Mouse (Mus musculus) CD4-positive, CD25-positive, alpha-beta regulatory T cell, adult 4 months (primary cell): ENCODE results near the gene Rasip1. TPM values are rescaled to one million over a fixed set of nuclear protein-coding genes. Genes with fewer than 3 reads are reported as not detected.
"Not testable (repeated sequence)": the region's sequence is repeated elsewhere in the genome, so short reads cannot be mapped to it uniquely, and the experiment has no call there.

Experiments used
- ATAC-seq: one replicate; pipeline ENCODE4 v1.8.0; 2017
- polyA plus RNA-seq, 2 experiments: library from polyadenylated mRNA; unstranded; fragments of 100-300 nt; shearing (Covaris generic); gene quantifications; one replicate each; pipeline ENCODE4 v1.2.1; 2017

The Rasip1 gene
- polyA plus RNA-seq, 2 experiments from 2014 or later, result 0.20 TPM; not detected in 1

DNA sequence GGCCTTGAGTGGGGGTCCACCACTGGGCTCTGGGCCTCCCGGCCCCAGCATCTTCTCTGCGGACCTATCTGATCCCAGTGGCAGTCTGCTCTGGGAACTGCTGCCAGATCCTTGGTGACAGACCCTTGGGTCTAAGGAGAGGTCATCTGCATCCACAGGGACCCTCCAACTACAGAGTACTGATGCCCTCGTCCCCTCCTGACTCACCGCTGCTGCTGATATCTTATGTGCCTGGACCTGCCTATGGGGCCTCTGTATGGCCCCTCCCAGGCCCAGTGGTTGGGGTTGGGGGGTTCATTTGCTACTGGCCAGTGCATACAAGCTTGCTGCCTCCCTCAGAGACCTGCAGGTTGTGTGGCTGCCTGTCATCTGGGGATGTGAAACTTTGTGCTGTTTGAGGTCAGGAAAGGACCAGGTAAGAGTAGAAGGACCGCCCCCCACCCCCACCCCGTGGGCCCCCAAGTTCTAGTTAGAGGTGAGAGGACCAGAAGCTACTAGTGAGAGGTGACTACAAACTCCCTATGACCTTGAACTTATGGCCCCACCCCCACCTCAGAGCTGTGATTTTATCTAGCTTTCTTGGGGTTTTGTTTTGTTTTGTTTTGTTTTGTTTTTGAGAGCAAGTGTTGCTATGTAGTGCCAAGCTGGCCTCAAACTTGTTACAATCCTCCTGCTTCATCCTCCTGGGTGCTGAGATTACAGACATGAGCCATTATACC lies 17.7 kb downstream of the Rasip1 start:
- no peak for ATAC-seq

DNA sequence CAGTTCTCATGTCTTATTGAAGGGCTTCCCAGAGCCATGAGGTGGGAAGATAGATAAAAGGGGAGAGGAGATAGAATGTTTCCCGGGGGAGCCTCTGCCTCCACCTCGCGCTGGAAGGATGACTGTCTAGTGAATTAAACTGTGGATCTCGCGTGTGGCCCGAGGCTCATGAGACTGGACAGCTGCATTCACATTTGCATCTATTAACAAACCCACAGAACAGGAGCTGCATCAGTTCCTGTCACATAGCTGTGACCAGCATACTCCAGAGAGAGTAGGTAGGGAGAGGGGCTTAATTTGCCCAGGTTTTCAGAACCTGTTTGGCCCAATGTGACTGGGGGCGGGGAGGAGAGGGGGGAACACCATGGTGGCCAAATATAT lies 18.3 kb downstream of the Rasip1 start:
- no peak for ATAC-seq

DNA sequence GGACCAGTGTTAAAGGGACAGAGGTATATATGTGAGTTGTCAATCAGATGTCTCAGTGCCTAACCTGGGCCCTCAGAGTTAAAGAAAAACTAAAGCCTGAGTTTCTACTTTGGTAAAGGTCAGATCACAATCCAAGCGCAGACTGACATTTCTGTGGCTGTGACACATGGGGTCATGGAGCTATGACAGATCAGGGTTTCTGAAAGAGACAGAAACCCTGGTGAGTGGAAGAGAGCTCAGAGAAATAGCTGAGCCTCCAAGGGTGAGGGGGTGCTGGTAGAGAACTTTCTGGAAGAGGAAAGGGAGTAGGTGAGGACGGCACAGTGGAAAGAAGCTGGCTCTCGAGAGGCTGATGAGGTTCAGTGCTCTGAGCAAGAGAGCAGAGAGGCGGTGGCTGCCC lies 19.4 kb downstream of the Rasip1 start:
- ATAC-seq, result no peak

DNA sequence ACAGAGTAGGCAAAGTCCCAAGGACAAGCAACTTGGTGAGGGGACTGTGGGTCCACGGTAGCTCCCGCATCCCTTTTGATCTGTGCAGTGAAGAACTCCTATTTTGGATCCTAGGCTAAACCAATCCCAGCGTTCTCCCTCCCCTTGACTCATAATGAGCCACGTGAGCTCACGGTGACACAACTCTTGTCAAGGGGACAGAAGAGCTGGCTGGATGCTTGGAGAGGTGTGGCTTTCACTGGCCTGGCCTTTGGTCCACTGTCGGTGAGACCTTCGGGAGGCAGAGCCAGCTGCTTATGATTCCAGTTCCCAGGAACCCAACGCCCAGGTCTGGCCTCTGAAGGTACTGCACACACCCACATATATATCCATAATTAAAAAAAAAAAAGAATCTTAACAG lies 22.1 kb downstream of the Rasip1 start:
- no peak for ATAC-seq

DNA sequence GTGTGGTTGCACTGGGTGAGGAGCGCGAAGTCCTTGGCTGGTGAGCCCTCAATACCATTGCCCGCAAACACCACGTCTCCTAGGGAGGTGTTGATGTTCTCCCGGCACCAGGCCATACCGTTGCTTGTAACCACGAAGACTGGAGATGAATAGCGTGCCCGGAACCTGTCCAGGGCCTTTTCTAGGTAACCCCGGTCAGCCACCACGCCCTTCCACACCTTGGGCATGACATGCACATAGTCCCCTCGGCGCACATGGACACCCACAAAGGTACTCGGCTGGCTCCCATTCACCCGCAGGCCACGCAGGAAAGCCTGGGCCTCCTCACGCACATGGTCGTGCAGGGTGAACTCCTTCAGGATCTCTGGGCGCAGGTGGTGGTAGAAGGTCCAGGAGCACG lies 23.2 kb downstream of the Rasip1 start:
- not testable (repeated sequence) for ATAC-seq

DNA sequence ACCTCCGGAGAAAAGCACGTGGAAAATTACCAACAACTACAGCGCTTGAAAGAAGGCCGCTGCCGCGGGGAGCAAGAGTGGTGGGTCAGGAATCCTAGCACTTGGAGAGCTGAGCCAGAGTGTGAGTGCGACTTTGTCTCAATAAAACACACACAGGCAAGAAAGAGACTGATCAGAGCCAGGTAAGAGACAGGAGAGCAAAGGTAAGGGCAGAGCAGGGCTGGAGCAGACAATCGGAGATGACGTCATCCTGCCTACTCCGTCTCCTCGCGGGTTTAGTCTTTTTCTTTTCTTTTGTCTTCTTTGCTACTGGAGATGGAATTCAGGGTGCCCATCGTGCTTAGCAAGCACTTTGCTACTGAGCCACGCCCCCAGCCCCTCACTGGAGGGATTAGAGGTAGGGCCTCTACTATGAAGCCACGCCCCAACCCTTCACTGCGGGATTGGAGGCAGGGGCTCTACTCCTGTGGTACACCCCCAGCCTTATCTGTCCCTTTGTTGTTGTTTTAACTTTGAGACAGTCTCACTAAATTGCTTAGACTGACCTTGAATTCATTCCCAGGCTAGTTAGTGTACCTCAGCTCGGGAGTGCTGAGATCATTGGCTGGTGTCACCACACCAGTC lies 27.2 kb downstream of the Rasip1 start:
- no peak for ATAC-seq

DNA sequence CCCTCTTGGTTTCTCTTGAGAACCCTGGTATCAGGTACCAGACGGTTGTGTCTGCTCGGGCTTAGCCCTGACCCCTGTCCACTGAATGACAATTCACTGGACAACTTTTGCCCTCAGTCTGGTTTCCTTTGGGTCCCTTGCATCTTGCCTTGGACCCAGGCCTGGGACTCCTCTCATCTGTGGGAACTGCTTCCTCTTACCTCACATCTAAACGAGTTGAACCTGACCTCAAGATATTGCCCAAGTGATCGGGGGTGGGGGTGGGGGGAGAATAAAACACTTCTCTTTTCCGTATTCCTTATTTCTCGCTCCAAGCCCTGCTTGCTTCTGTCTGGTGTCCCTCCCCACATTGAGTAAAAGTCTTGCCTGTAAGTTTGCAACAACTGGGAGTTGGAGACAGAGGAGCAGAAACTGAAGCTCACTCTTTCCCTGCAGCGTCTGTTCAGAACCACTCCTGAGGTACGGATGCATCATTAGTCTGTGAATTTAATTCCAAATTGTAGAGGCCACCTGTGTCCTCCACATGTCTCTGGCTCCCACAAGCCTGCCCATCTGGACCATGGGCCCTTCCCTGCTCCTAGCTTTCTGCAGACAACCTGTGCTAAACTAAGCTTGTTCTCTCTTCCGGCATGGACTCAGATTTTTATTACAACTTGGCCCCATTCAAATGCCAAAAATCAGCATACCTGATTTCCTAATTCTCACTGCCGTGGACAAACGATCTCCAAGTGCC lies 33.6 kb downstream of the Rasip1 start:
- no peak for ATAC-seq

DNA sequence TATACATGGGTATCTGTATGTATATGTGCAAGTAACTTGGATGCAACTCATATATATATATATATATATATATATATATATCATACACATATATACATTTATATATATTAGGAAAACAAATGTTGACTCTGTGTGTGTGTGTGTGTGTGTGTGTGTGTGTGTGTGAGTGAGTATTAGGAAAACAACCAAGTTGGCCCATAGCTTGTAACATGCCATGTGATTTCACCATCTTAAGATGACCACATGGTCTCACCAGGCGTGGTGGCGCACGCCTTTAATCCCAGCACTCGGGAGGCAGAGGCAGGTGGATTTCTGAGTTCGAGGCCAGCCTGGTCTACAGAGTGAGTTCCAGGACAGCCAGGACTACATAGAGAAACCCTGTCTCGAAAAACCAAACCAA lies 34.4 kb downstream of the Rasip1 start:
- not testable (repeated sequence) for ATAC-seq

DNA sequence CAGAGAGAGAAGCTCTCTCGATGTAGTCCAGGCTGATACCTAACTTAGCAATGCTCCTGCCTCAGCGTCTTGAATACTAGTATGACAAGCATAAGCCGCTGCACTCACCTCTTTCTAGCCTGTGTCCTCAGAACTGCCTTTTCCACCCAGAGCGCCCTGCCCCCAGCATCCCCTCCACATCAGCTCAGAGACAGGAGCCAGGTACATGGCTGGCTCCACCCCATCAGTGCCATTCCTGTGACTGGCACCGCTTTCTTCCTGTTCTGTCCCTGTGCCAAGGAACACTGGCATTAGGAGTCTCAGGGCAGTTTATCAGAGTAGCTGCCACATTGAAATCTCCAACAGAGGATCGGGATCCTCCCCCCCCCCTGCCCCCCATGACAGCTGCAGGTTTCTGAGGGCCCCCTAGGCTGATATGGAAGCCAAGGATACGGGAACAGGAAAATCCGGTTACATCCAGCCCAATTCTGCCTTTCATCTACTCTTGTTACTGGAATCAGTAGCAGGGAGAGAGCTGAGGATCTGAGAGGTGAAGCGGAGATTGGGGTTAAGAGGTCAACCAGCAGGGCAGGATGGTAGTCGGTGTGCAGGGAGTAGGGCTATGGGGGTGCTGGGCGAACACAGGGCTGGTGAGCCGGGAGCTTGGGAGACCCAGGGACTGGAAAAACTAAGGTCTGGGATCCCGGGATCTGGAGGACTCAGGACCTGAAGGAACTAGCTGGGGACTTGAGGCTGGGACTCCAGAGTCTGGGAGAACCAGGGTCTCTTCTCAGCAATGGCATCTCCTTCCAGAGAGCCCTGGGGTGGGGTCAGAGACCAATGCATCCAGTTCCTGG lies 38.2 kb downstream of the Rasip1 start:
- no peak for ATAC-seq

DNA sequence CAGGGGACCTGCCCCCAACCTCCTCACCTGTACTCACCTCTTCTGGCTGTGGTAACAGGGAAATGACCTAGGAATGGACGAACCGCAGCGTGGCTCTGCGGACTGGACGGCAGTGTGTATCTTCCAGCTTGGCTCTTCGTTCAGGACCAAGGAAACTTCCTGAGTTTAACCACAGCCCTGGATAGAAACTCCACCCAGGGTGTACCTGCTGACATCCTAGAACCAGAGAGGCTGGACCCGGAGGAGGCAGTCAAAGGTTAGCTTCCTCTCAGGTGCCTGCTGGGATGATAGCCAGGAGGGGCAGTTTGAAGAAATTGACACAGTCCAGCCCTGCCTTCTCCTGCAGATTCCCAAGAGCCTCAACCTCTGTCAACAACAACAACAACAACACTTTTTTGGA lies 38.9 kb downstream of the Rasip1 start, which contains the start of gene Fut2:
Fut2 (minus strand) TSS at position 234 of the 400 bp plus-strand sequence.
- ATAC-seq, result no peak

DNA sequence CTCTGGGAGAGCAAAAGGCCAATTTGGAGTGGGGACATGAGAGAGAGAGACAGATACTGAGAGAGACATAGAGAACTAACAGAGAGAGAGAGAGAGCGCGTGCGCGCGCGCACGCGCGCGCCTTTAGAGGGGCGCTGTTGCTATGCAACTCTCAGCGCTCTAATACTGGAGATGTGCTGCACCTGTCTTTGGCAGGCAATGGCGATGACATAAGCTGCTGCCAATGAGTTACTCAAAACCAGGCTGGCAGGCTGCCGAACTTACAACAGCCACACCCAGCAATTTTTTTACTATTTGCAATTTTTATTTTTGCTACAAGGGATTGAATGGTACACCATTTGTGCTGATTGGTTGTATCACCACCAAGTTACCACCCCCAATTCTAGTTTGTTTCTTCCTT lies 40.5 kb downstream of the Rasip1 start:
- no peak for ATAC-seq

DNA sequence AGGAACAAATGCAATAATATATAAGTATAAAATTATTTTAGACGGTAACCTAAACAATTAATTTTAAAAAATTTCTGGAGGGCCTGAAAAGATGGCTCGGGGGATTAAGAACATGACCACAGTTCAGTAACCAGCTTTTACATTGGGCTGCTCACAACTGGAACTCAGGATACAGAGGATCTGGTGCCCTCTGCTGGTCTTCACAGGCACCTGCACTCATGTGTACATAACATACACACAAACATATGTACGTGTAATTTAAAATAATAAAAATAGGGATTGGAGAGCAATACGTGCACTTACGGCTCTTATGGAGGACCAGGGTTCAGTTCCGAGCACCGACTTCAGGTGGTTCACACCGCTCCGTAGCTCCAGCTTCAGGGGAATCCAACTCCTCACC lies 41.6 kb downstream of the Rasip1 start:
- no peak for ATAC-seq

DNA sequence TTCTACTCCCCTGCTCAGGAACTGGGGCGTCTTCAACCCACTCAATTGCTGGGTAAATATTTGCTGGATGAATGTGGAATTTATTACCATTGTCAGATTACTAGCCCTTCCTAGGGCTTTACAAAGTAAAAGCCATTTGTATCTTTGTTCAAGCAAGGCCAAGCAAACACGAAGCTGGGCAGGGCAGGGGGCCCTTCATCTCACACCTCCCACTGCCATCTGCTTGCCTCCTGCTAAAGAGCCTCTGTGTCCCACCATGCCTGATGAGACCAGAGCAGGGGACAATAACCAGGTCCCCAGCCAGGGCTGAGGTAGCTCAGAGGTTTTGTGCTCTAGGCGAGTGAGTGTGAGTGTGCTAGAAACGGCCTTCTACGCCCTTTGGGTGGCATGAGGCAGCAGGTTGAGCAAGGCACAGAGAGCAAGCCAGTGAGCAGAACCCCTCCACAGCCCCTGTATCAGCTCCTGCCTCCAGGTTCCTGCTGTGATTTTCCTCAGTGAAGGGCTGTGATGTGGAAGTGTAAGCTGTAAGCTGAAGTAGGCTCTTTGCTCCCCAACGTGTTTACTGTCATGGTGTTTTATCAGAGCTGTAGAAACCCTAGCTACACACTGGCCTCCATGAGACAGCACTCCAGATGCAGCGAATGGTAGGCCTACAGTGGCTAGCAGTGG lies 50.5 kb downstream of the Rasip1 start:
- no peak for ATAC-seq

DNA sequence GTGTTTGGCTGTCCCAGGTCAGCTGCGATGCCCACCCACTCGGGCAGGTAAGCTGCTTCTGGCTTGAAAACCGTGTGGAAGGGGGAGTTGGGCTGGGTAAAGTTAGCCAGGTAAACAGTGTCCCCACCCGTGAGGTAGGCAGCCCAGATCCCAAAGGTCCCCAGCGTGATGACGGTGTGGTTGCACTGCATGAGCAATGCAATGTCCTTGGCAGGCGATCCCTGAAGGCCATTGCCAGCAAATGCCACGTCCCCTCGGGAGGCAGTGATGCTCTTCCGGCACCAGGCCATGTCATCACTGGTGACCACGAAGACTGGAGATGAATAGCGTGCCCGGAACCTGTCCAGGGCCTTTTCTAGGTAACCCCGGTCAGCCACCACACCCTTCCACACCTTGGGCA lies 51.2 kb downstream of the Rasip1 start:
- no peak for ATAC-seq

DNA sequence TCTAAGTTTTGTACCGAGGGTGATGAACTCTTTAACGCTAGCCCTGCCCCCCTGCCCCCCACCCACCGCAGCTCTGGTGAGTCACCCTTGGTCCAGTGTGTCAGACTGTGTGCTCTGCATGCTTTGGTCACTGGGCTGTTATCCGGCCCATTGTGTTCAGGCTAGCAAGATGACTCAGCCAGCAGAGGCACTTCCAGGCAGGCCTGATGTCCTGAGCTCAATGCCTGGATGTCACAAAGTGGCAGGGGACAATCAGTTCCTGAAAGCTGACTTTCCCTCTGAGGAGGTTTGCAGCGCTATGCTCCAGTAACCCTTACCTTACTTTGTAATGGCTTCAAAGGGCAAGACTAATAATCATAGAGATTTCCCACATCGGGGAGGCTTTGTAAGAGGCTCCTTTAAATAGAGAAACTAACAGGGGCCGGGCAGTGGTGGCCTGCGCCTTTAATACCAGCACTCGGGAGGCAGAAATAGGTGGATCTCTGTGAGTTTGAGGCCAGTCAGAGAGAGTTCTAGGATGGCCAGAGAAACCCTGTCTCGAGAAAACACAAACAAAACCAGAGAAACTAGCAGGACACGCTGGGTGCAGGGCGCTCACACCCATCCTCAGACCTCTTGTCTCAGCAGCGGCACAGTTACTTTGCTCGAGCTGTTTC lies 52.8 kb downstream of the Rasip1 start:
- no peak for ATAC-seq

DNA sequence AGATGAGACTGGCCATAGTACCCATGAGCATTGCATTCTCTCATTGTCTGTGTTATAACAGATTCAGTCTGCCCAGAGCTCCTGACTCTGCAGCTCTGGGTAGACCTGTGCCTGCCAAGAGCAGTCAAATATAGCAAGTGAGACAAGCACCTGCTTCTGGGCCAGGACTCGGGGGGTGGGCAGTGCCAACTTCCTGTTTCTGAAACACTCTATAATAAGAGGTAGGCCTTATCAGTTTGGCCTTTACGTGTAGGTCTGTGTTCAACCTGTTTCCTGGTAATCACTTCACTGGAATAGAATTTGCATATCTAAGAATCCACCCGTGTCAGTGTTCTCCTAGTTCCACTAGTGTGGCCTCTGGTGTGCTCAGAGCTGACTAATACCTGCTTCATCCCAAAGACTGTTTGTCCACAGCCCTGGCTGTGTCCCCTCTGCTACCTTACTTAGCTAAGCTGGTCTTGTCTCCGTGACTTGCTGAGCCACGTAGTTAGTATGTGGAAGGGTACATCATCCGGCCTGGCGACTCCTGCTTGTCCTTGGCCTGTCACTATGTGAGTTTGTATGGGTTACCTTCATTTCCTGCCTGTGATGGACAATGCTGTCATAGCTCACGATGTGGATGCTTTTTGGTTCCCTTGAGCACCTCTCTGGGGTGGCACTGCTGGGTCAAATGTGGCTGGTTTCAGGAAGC lies 53.9 kb downstream of the Rasip1 start:
- ATAC-seq, result peak; percentile 70

DNA sequence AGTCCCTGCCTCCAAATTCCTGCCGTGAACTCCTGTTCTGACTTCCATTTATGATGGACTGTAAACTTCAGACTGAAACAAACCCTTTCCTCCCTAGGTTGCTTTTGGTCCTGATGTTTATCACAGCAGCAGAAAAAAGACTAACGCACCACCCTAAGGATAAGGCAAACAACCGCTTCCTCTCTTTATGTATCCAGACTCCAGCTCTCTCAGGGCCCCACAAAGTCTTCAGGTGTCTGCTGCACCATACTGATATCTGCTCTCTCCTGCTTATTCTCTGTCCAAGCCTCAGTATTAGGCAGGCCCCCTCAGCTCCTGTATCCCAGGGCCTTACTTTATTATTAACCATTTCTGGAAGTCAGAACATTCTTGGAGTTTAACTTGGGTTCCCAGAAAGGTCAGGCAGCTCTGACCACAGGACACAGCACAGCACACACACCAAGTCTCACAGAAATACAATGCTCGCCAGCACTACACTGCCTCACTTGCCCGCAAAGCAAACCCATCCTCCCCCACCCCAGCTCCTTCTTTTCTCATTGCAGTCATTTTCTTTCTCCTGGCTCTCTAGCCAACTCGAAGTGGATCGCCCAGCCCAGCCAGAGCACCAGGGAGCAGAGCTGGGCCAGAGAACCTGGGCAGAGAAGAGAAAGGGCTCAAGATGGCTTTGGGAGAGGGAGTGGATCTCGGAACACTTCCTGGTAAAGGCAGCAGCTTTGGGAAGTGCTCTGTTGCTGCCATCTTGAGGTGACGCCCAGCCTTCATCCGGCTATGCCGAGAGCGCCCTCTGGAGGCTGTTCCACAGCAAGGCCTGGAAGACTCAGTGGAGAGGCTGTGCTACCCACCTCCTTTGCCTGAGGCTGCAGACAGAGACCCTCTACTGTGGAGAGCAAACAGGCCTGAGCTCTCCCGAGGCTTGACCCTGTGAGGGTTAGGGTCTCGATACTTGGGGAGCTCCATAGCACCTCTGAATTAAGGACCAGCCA lies 55.1 kb downstream of the Rasip1 start:
- ATAC-seq, result peak; percentile 80

DNA sequence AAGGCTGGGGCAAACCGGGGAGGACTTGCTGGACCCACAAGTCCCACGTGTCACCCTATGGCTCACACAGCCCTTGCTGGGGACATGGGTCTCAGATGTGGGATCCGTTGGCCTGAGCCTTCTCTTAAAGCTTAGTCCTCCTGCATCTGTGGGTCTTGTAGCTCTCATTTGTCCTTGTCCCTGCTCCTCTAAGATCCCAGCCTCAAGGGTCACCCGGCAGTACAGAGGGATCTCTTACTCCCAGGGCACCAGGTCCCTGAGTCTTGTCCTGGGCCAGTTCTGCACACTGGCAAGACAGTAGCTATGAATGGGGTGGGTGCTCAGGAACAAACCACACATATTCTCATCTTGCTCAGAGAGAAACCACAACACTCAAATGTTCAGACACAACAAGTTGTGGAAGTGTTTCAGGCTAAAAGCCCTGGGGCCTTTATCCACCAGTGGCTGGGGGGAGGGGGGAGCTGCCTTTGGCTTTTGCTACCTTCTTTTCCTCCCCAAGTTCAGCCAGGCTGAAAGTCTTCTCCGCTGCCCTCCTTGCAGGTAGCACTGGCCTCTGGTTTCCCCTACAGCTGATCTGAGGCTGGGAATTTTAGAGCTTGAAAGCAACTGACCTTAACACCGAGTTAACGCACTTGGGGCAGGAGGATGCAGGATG lies 56.2 kb downstream of the Rasip1 start, which contains the start of gene Ntn5:
Ntn5 (plus strand) TSS at position 627 of the 655 bp plus-strand sequence.
- no peak for ATAC-seq

DNA sequence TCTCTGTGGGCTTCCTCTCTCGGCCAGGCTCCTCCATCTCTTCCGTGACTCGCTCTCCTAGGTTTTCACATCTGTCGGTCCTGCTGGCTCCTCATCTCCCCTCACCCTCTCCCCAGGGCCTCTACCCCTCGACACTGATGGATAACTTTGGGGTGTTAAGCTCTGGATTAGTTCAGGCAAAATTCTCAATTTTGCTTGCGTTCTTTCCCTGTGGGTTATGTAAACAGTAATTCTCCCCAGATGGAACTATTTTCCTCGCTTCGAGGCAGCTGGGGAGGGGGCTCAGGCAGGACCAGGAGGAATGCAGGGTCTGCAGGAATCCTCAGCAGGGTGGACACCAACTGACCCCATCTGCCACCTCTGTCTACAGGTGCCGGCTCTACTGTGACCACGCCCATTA lies 58.5 kb downstream of the Rasip1 start:
- ATAC-seq, result no peak
